Mouse (Mus musculus) forebrain, embryonic 16.5 days (tissue): ENCODE measurements around the gene Rwdd2a. TPM values are rescaled to one million over a fixed set of nuclear protein-coding genes. Genes with fewer than 3 reads are reported as not detected.

ENCODE experiments used
- ATAC-seq: fragments of 200-750 bp; cut with Nextera tagmentation; 2 replicates; pipeline ENCODE4 v1.8.0; 2017; ENCODE audit warnings: mild to moderate bottlenecking, moderate library complexity
- H3K27ac ChIP-seq: fragments of 300-500 bp; sonication (generic); 2 replicates; pipeline ENCODE4 v1.5.1; 2014; ENCODE audit warnings: low read length, control low read depth
- H3K27me3 ChIP-seq: fragments of 300-500 bp; sonication (generic); replicated peaks from 2 replicates; pipeline ENCODE4 v1.6.1; 2014; ENCODE audit warnings: low read length; ENCODE audit not compliant: control insufficient read depth, insufficient read depth
- H3K36me3 ChIP-seq: fragments of 300-500 bp; sonication (generic); 2 replicates; pipeline ENCODE4 v1.6.1; 2014; ENCODE audit not compliant: control insufficient read depth, insufficient read depth
- H3K4me1 ChIP-seq: fragments of 300-500 bp; sonication (generic); replicated peaks from 2 replicates; pipeline ENCODE4 v1.6.1; 2014; ENCODE audit warnings: low read length; ENCODE audit not compliant: control insufficient read depth, insufficient read depth
- H3K4me2 ChIP-seq: fragments of 300-500 bp; sonication (generic); 2 replicates; pipeline ENCODE4 v1.6.1; 2014; ENCODE audit warnings: mild to moderate bottlenecking, low read length, control low read depth
- H3K4me3 ChIP-seq: fragments of 300-500 bp; sonication (generic); replicated peaks from 2 replicates; pipeline ENCODE4 v1.5.1; 2014; ENCODE audit warnings: mild to moderate bottlenecking, low read length, control low read depth
- H3K9ac ChIP-seq: fragments of 300-500 bp; sonication (generic); replicated peaks from 2 replicates; pipeline ENCODE4 v1.6.1; 2014; ENCODE audit warnings: low read depth, low read length, control low read depth
- H3K9me3 ChIP-seq: fragments of 300-500 bp; sonication (generic); 2 replicates; pipeline ENCODE4 v1.6.1; 2016; ENCODE audit warnings: low read length; ENCODE audit not compliant: control insufficient read depth
- WGBS: fragments of 180-500 bp; shearing (Covaris S2); extraction: QIAGEN DNeasy Blood & Tissue Kit; methylation state at CpG from one replicate; pipeline ENCODE4 v1.1.7; 2014; 5-methylcytosine and 5-hydroxymethylcytosine counted together
- polyA plus RNA-seq: library from polyadenylated mRNA; unstranded; fragments of >200 nt; fragmentation: Nextera tagmentation; extraction: Ambion mirVana; gene quantifications from 2 replicates; pipeline ENCODE4 v1.2.1, GENCODE M21; 2015

Rwdd2a gene
- polyA plus RNA-seq, 1 experiment from 2014 or later: 12.0 TPM

GRCm38 (mm10) chr9:86554641-86555040 is 17.1 kb upstream of the Rwdd2a start:
- WGBS: 91% methylated on average over 4 of the region's 4 CpGs
- peaks cover 57% of the 10 kb centered on the region for H3K36me3 ChIP-seq
- H3K4me2 ChIP-seq: no peak overlapping the region
- no peak overlapping the region for H3K4me3 ChIP-seq
- H3K27me3 ChIP-seq: no peaks in the 10 kb centered on the region
- no peak overlapping the region for H3K9ac ChIP-seq
- no peaks in the 10 kb centered on the region for H3K9me3 ChIP-seq
- H3K27ac ChIP-seq: no peak overlapping the region
- H3K4me1 ChIP-seq: no peaks in the 10 kb centered on the region
- ATAC-seq: no peak

GRCm38 (mm10) chr9:86560543-86560942 is 11.2 kb upstream of the Rwdd2a start:
- Histone ChIP-seq H3K9me3 (no peaks in the 10 kb centered on the region), H3K4me3 (no peak overlapping the region), H3K4me1 (no peaks in the 10 kb centered on the region), H3K36me3 (peaks cover 60% of the 10 kb centered on the region), H3K27me3 (no peaks in the 10 kb centered on the region), H3K9ac (no peak overlapping the region), H3K4me2 (no peak overlapping the region), H3K27ac (no peak overlapping the region)
- ATAC-seq: no peak
- 86% methylated on average over 3 of the region's 3 CpGs for WGBS

- Histone ChIP-seq H3K36me3 (peaks cover 23% of the 10 kb centered on the region), H3K4me2 (no peak overlapping the region), H3K27ac (no peak overlapping the region), H3K27me3 (no peaks in the 10 kb centered on the region), H3K9me3 (no peaks in the 10 kb centered on the region), H3K4me1 (peaks cover 14% of the 10 kb centered on the region), H3K9ac (no peak overlapping the region), H3K4me3 (no peak overlapping the region)
- WGBS: 90% methylated on average over 3 of the region's 3 CpGs
- no peak for ATAC-seq
These were observed 2.4 kb upstream of the Rwdd2a start for GRCm38 (mm10) chr9:86569314-86569910.

DNA sequence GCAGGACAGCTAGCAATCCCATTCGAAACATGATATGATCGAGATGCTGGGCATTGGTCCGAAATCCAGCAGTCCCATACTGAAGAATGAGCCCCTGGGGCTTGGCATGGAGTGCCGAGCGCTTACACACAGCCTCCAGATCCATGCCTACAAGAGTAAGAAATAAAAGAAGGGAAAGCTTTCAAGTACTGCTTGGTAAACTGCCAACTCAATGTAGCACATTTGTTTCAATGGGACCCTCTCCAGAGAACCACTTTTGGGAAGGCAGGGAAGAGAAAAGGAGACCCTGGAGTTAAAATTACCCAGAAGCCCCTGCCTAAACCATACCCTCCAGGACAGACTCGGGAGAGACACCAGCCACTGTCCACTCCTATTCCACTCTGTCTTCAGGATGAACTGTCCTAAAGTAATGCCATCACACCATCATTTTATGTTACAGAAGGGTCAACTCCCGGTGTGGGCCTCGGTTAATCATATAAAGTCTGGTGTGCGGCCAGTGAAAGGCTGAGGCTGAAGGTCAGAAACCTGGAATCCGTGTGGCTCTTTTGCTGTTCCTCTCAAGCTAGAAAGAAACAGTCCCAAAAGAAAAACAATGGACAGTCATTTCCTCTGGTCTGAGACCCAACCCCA is 1.4 kb upstream of the Rwdd2a start:
- Histone ChIP-seq H3K4me3 (peak overlapping the region; percentile 90), H3K9ac (no peak overlapping the region), H3K4me1 (peaks cover 14% of the 10 kb centered on the region), H3K36me3 (peaks cover 13% of the 10 kb centered on the region), H3K27me3 (no peaks in the 10 kb centered on the region), H3K27ac (no peak overlapping the region), H3K4me2 (peak overlapping the region; percentile 71), H3K9me3 (no peaks in the 10 kb centered on the region)
- 61% methylated on average over 10 of the region's 10 CpGs for WGBS
- ATAC-seq: no peak

GRCm38 (mm10) chr9:86570946-86571345 is 845 bp upstream of the Rwdd2a start:
- ATAC-seq: no peak
- Histone ChIP-seq H3K4me3 (peak overlapping the region; percentile 90), H3K4me2 (peak overlapping the region; percentile 71), H3K27ac (no peak overlapping the region), H3K4me1 (peaks cover 14% of the 10 kb centered on the region), H3K27me3 (no peaks in the 10 kb centered on the region), H3K9me3 (no peaks in the 10 kb centered on the region), H3K9ac (peak overlapping the region; percentile 87; the same call in 1 of the 2 replicates), H3K36me3 (peaks cover 11% of the 10 kb centered on the region)
- 19% methylated on average over 8 of the region's 8 CpGs for WGBS

DNA sequence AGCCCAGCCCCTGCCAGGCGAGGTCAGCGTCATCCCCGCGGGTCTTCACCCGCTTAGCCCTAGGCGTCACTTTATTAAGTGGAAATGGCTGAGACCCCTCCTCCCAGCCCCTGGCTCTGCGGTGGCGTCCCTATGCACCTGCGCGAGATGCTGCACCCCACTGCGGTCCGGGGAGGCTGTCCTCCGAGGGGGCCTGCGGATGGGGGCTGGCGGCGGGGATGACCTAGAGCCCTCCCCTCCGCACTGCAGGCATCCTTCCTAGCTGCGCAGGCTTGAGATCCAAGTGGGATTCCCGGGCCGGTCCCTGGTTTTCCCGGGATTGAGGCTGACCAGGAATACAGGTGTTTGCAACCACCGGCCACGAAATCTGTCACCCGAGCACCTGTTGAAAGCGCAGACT is 405 bp downstream of the Rwdd2a start:
- Histone ChIP-seq H3K4me1 (peaks cover 14% of the 10 kb centered on the region), H3K9me3 (no peaks in the 10 kb centered on the region), H3K27ac (no peak overlapping the region), H3K36me3 (peaks cover 5% of the 10 kb centered on the region; the same call in 1 of the 2 replicates), H3K4me3 (peak overlapping the region; percentile 90), H3K4me2 (peak overlapping the region; percentile 99), H3K27me3 (no peaks in the 10 kb centered on the region), H3K9ac (peak overlapping the region; percentile 70)
- under 1% methylated on average over 25 of the region's 25 CpGs for WGBS
- no peak for ATAC-seq

DNA sequence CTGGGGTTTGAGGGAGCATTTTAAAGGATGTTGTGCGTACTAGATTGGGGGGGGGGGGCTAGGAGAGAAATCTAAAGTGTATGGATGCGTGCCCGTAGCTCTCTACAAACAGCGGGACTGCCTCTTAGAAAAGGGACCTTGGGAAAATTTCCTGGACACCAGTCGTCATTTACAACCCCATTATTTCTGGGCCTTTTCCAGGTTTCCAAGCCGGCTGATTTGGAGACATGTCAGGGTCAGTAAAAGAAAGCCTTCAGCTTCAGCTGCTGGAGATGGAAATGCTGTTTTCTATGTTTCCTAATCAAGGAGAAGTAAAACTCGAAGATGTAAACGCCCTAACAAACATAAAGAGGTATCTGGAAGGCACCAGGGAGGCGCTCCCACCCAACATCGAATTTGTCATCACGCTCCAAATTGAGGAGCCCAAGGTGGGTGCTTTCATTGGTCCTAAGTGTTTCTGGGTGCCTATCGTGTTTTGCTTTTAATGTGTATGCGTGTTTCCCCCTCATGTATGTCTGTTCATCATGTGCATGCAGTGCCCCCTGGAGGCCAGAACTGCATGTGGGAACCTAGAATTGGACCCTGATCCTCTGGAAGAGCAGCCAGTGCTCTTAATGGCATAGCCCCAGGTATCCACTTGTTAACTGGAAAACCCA is 973 bp downstream of the Rwdd2a start:
- Histone ChIP-seq H3K9me3 (no peaks in the 10 kb centered on the region), H3K27ac (no peak overlapping the region), H3K27me3 (no peaks in the 10 kb centered on the region), H3K9ac (peak overlapping the region; percentile 70), H3K36me3 (peaks cover 5% of the 10 kb centered on the region; the same call in 1 of the 2 replicates), H3K4me3 (peak overlapping the region; percentile 90), H3K4me2 (peak overlapping the region; percentile 99), H3K4me1 (peaks cover 14% of the 10 kb centered on the region)
- peak; percentile 15 for ATAC-seq
- 5% methylated on average over 13 of the region's 13 CpGs for WGBS

GRCm38 (mm10) chr9:86573616-86574303 is 2.0 kb downstream of the Rwdd2a start:
- 90% methylated on average over 20 of the region's 20 CpGs for WGBS
- Histone ChIP-seq H3K9ac (no peak overlapping the region), H3K4me2 (no peak overlapping the region), H3K4me1 (peaks cover 14% of the 10 kb centered on the region), H3K27me3 (no peaks in the 10 kb centered on the region), H3K4me3 (no peak overlapping the region), H3K9me3 (no peaks in the 10 kb centered on the region), H3K27ac (no peak overlapping the region), H3K36me3 (peaks cover 4% of the 10 kb centered on the region; the same call in 1 of the 2 replicates)
- no peak for ATAC-seq

DNA sequence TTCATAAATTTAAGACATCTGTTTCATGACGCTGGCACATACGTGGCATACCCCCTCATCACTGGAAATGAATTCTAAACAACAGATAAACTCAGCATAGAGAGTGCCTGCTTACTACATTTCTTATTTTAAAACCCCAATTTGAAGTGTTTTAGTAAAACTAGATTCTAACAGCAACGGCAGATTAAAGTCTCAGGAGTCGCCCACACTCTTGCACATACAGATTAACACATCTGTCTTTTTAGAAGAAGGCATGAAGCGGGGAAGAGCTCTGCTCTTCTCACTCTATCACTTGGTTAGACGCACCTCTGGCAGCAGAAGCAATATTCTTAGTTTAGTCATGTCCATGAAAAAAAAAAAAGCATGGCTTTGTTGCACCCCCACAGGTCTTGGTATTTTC is 3.4 kb downstream of the Rwdd2a start:
- Histone ChIP-seq H3K36me3 (no peaks in the 10 kb centered on the region), H3K4me1 (peaks cover 13% of the 10 kb centered on the region), H3K9me3 (no peaks in the 10 kb centered on the region), H3K4me3 (no peak overlapping the region), H3K4me2 (no peak overlapping the region), H3K27ac (no peak overlapping the region), H3K9ac (no peak overlapping the region), H3K27me3 (no peaks in the 10 kb centered on the region)
- no peak for ATAC-seq
- WGBS: 87% methylated on average over 6 of the region's 6 CpGs
